Mouse (Mus musculus): ENCODE data around the gene Vps53.

The Vps53 gene

DNA sequence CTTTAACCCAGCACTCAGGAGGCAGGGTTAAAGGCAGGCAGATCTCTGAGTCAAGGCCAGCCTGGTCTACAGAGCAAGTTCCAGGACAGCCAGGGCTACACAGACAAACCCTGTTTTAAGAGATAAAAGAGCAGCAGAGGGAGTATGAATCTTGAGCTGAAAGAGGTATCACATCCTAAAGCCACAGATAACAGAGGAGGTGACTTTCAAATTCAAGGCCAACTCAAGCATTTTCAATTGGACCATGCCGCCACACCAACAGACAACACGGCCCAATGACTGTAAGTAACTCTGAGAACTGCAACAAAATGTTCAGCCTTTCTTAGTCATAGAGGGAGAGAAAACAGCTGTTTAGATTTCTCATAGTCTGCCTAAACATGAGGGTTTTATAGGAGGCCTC is 25.2 kb downstream of the Vps53 start:
- peaks cover 8% of the 10 kb centered on the region for H3K36me3 ChIP-seq (ENCODE audit: insufficient read depth, low read length)
- TF ChIP-seq POU5F1 (IDR thresholded peaks at IDR 0.05; ENCODE audit: borderline replicate concordance, low read length), result no peak
- TF ChIP-seq NANOG (IDR thresholded peaks at IDR 0.05; ENCODE audit: borderline replicate concordance, low read length), result no peak
- no peak for TF ChIP-seq CTCF (conservative IDR thresholded peaks at IDR 0.05; ENCODE audit: low read length)
- H3K4me1 ChIP-seq (replicated peaks; ENCODE audit: low read depth, low read length), result peaks cover 14% of the 10 kb centered on the region
- peaks cover 17% of the 10 kb centered on the region for H3K9me3 ChIP-seq (ENCODE audit: low read length)
- no peaks in the 10 kb centered on the region for H3K27me3 ChIP-seq (ENCODE audit: insufficient read depth, low read length)
- no peak overlapping the region for H3K4me3 ChIP-seq (replicated peaks; ENCODE audit: low read length)

- TF ChIP-seq NANOG (IDR thresholded peaks at IDR 0.05; ENCODE audit: borderline replicate concordance, low read length), result no peak
- TF ChIP-seq POU5F1 (IDR thresholded peaks at IDR 0.05; ENCODE audit: borderline replicate concordance, low read length), result no peak
- TF ChIP-seq CTCF (conservative IDR thresholded peaks at IDR 0.05; ENCODE audit: low read length), result no peak
- Histone ChIP-seq H3K36me3 (ENCODE audit: insufficient read depth, low read length) (peaks cover 15% of the 10 kb centered on the region), H3K9me3 (ENCODE audit: low read length) (peaks cover 25% of the 10 kb centered on the region), H3K4me1 (replicated peaks; ENCODE audit: low read depth, low read length) (peaks cover 14% of the 10 kb centered on the region), H3K27me3 (ENCODE audit: insufficient read depth, low read length) (no peaks in the 10 kb centered on the region), H3K4me3 (replicated peaks; ENCODE audit: low read length) (no peak overlapping the region)
Measured at GRCm38 (mm10) chr11:76153236-76153951, 26.1 kb downstream of the Vps53 start.

- Histone ChIP-seq H3K36me3 (ENCODE audit: insufficient read depth, low read length) (peaks cover 18% of the 10 kb centered on the region), H3K4me1 (replicated peaks; ENCODE audit: low read depth, low read length) (peaks cover 14% of the 10 kb centered on the region), H3K9me3 (ENCODE audit: low read length) (peaks cover 47% of the 10 kb centered on the region), H3K27me3 (ENCODE audit: insufficient read depth, low read length) (no peaks in the 10 kb centered on the region), H3K4me3 (replicated peaks; ENCODE audit: low read length) (no peak overlapping the region)
- TF ChIP-seq NANOG (IDR thresholded peaks at IDR 0.05; ENCODE audit: borderline replicate concordance, low read length) (no peak), POU5F1 (IDR thresholded peaks at IDR 0.05; ENCODE audit: borderline replicate concordance, low read length) (no peak), CTCF (conservative IDR thresholded peaks at IDR 0.05; ENCODE audit: low read length) (no peak)
Measured at GRCm38 (mm10) chr11:76150980-76151379, 28.5 kb downstream of the Vps53 start.

- H3K36me3 ChIP-seq (ENCODE audit: insufficient read depth, low read length), result peaks cover 18% of the 10 kb centered on the region
- peaks cover 7% of the 10 kb centered on the region for H3K4me1 ChIP-seq (replicated peaks; ENCODE audit: low read depth, low read length)
- peaks cover 48% of the 10 kb centered on the region for H3K9me3 ChIP-seq (ENCODE audit: low read length)
- no peak overlapping the region for H3K4me3 ChIP-seq (replicated peaks; ENCODE audit: low read length)
- H3K27me3 ChIP-seq (ENCODE audit: insufficient read depth, low read length), result no peaks in the 10 kb centered on the region
- no peak for TF ChIP-seq POU5F1 (IDR thresholded peaks at IDR 0.05; ENCODE audit: borderline replicate concordance, low read length)
- TF ChIP-seq CTCF (conservative IDR thresholded peaks at IDR 0.05; ENCODE audit: low read length), result no peak
- no peak for TF ChIP-seq NANOG (IDR thresholded peaks at IDR 0.05; ENCODE audit: borderline replicate concordance, low read length)
Measured at GRCm38 (mm10) chr11:76148055-76149008, 31.1 kb downstream of the Vps53 start.

DNA sequence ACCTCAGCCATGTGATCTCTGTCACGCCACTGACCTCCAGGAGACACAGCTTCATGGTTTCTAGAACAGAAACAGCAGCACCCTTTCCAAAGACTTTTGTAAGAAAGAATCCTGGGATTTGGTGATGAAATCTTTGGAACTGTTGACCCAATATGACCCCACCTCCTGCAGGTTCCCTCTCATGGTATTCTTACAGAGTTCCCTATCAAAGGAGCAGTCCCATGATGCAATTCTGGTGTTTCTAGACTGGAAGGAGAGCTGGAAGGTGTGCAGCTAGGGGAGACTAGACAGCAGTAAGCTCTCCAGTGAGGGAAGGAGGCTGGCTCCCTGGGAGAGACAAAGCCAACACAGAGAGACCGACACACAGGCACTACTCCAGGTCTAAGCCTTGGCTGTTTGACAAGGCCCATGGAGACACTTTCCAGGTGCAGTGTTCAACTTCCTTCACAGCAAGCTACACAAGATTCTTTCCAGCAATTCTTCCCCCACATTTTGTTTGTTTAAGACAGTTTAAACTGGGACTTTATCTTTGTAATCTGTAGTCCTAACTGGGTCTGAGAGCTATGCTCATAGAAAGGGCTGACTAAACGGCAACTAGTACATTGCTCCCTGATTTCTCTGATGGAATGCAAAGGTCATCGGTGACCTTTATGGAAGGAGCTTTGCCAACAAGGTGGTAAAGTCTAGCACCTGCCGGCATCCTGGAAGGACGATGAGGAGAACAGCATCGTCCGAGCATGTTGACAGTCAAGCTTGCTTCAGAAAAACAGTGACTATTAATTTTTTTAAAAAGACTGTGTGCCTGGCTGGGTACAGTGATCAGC is 33.0 kb downstream of the Vps53 start:
- Histone ChIP-seq H3K9me3 (ENCODE audit: low read length) (peaks cover 48% of the 10 kb centered on the region), H3K27me3 (ENCODE audit: insufficient read depth, low read length) (no peaks in the 10 kb centered on the region), H3K4me1 (replicated peaks; ENCODE audit: low read depth, low read length) (peaks cover 6% of the 10 kb centered on the region), H3K36me3 (ENCODE audit: insufficient read depth, low read length) (peaks cover 18% of the 10 kb centered on the region), H3K4me3 (replicated peaks; ENCODE audit: low read length) (no peak overlapping the region)
- no peak for TF ChIP-seq POU5F1 (IDR thresholded peaks at IDR 0.05; ENCODE audit: borderline replicate concordance, low read length)
- TF ChIP-seq CTCF (conservative IDR thresholded peaks at IDR 0.05; ENCODE audit: low read length), result no peak
- TF ChIP-seq NANOG (IDR thresholded peaks at IDR 0.05; ENCODE audit: borderline replicate concordance, low read length), result no peak

DNA sequence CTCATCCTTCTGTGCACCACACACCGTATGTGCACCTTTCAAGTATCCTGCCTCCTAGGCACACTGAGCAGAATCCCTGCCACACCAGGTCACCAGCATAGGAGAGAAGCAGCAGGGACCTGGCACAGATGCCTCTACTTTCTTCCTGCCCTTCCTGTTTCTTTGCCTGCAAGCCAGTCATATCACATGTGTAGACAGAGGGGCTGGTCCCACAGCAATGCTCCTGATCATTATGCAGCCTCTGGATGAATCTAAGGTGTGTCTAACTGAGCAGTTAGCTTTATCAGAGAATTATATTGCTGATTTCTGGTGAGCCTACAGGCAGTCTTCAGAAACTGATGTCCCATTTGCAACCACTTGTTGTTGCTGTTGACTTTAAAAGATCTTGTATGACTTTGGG is 34.3 kb downstream of the Vps53 start:
- peaks cover 14% of the 10 kb centered on the region for H3K36me3 ChIP-seq (ENCODE audit: insufficient read depth, low read length)
- peaks cover 41% of the 10 kb centered on the region for H3K9me3 ChIP-seq (ENCODE audit: low read length)
- no peaks in the 10 kb centered on the region for H3K27me3 ChIP-seq (ENCODE audit: insufficient read depth, low read length)
- H3K4me3 ChIP-seq (replicated peaks; ENCODE audit: low read length), result no peak overlapping the region
- no peak for TF ChIP-seq CTCF (conservative IDR thresholded peaks at IDR 0.05; ENCODE audit: low read length)
- TF ChIP-seq NANOG (IDR thresholded peaks at IDR 0.05; ENCODE audit: borderline replicate concordance, low read length), result no peak
- TF ChIP-seq POU5F1 (IDR thresholded peaks at IDR 0.05; ENCODE audit: borderline replicate concordance, low read length), result no peak
- H3K4me1 ChIP-seq (replicated peaks; ENCODE audit: low read depth, low read length), result no peaks in the 10 kb centered on the region

- H3K9me3 ChIP-seq (ENCODE audit: low read length), result peaks cover 33% of the 10 kb centered on the region
- H3K4me3 ChIP-seq (replicated peaks; ENCODE audit: low read length), result no peak overlapping the region
- no peaks in the 10 kb centered on the region for H3K4me1 ChIP-seq (replicated peaks; ENCODE audit: low read depth, low read length)
- no peaks in the 10 kb centered on the region for H3K27me3 ChIP-seq (ENCODE audit: insufficient read depth, low read length)
- TF ChIP-seq POU5F1 (IDR thresholded peaks at IDR 0.05; ENCODE audit: borderline replicate concordance, low read length) (no peak), CTCF (conservative IDR thresholded peaks at IDR 0.05; ENCODE audit: low read length) (no peak), NANOG (IDR thresholded peaks at IDR 0.05; ENCODE audit: borderline replicate concordance, low read length) (no peak)
- H3K36me3 ChIP-seq (ENCODE audit: insufficient read depth, low read length), result peaks cover 11% of the 10 kb centered on the region
Measured at GRCm38 (mm10) chr11:76144386-76144785, 35.1 kb downstream of the Vps53 start.

Data from E14TG2a.4 (cell line).